Mouse (Mus musculus): ENCODE measurements around the gene Gm17490. TPM values are rescaled to one million over a fixed set of nuclear protein-coding genes. Genes with fewer than 3 reads are reported as not detected.

Gene Gm17490
- polyA plus RNA-seq, 1 experiment from 2014 or later = not detected

GRCm38 (mm10) chr2:11652780-11653179, 26.7 kb upstream of the Gm17490 start:
- Histone ChIP-seq H3K27ac (no peak overlapping the region), H3K9me3 (no peaks in the 10 kb centered on the region), H3K27me3 (ENCODE audit: insufficient read depth, poor library complexity, severe bottlenecking) (no peaks in the 10 kb centered on the region), H3K36me3 (no peaks in the 10 kb centered on the region), H3K4me1 (no peaks in the 10 kb centered on the region), H3K4me3 (no peak overlapping the region)
- no peak for DNase-seq (ENCODE audit: low spot score)
- WGBS = 43% methylated on average over 2 of the region's 2 CpGs

GRCm38 (mm10) chr2:11652196-11652595, 26.1 kb upstream of the Gm17490 start:
- H3K9me3 ChIP-seq = no peaks in the 10 kb centered on the region
- no peaks in the 10 kb centered on the region for H3K27me3 ChIP-seq (ENCODE audit: insufficient read depth, poor library complexity, severe bottlenecking)
- no peaks in the 10 kb centered on the region for H3K4me1 ChIP-seq
- H3K4me3 ChIP-seq = no peak overlapping the region
- 78% methylated on average over 3 of the region's 3 CpGs for WGBS
- H3K36me3 ChIP-seq = no peaks in the 10 kb centered on the region
- no peak for DNase-seq (ENCODE audit: low spot score)
- no peak overlapping the region for H3K27ac ChIP-seq

GRCm38 (mm10) chr2:11651476-11651875, 25.4 kb upstream of the Gm17490 start:
- DNase-seq (ENCODE audit: low spot score) = no peak
- Histone ChIP-seq H3K4me1 (no peaks in the 10 kb centered on the region), H3K4me3 (no peak overlapping the region), H3K27ac (no peak overlapping the region), H3K27me3 (ENCODE audit: insufficient read depth, poor library complexity, severe bottlenecking) (no peaks in the 10 kb centered on the region), H3K36me3 (no peaks in the 10 kb centered on the region), H3K9me3 (no peaks in the 10 kb centered on the region)
- 41% methylated on average over 3 of the region's 3 CpGs for WGBS

- Histone ChIP-seq H3K9me3 (no peaks in the 10 kb centered on the region), H3K36me3 (no peaks in the 10 kb centered on the region), H3K27me3 (ENCODE audit: insufficient read depth, poor library complexity, severe bottlenecking) (no peaks in the 10 kb centered on the region), H3K27ac (no peak overlapping the region), H3K4me3 (no peak overlapping the region), H3K4me1 (no peaks in the 10 kb centered on the region)
- WGBS = 76% methylated on average over 2 of the region's 2 CpGs
- no peak for DNase-seq (ENCODE audit: low spot score)
Measured at GRCm38 (mm10) chr2:11645297-11645696, 19.2 kb upstream of the Gm17490 start.

GRCm38 (mm10) chr2:11644057-11644456, 18.0 kb upstream of the Gm17490 start:
- 78% methylated on average over 1 of the region's 1 CpGs for WGBS
- no peaks in the 10 kb centered on the region for H3K9me3 ChIP-seq
- H3K27ac ChIP-seq = no peak overlapping the region
- no peaks in the 10 kb centered on the region for H3K4me1 ChIP-seq
- no peaks in the 10 kb centered on the region for H3K27me3 ChIP-seq (ENCODE audit: insufficient read depth, poor library complexity, severe bottlenecking)
- DNase-seq (ENCODE audit: low spot score) = no peak
- H3K36me3 ChIP-seq = no peaks in the 10 kb centered on the region
- H3K4me3 ChIP-seq = no peak overlapping the region

GRCm38 (mm10) chr2:11642451-11642941, 16.4 kb upstream of the Gm17490 start, which contains the start of gene Il2ra:
TSS of gene Il2ra (plus strand) at chr2:11642807.
- no peaks in the 10 kb centered on the region for H3K36me3 ChIP-seq
- DNase-seq (ENCODE audit: low spot score) = no peak
- no peak within 1 kb of the TSS for H3K4me3 ChIP-seq
- no peaks in the 10 kb centered on the region for H3K4me1 ChIP-seq
- no peak within 1 kb of the TSS for H3K27ac ChIP-seq
- no peaks in the 10 kb centered on the region for H3K27me3 ChIP-seq (ENCODE audit: insufficient read depth, poor library complexity, severe bottlenecking)
- no peaks in the 10 kb centered on the region for H3K9me3 ChIP-seq
- 87% methylated on average over 3 of the region's 3 CpGs for WGBS

GRCm38 (mm10) chr2:11637115-11637514, 11.1 kb upstream of the Gm17490 start:
- no peaks in the 10 kb centered on the region for H3K9me3 ChIP-seq
- DNase-seq (ENCODE audit: low spot score) = no peak
- H3K27ac ChIP-seq = no peak overlapping the region
- H3K36me3 ChIP-seq = no peaks in the 10 kb centered on the region
- no peak overlapping the region for H3K4me3 ChIP-seq
- WGBS = 52% methylated on average over 1 of the region's 1 CpGs
- H3K4me1 ChIP-seq = no peaks in the 10 kb centered on the region
- H3K27me3 ChIP-seq (ENCODE audit: insufficient read depth, poor library complexity, severe bottlenecking) = no peaks in the 10 kb centered on the region

- H3K27ac ChIP-seq = no peak overlapping the region
- peak; percentile 33 for DNase-seq (ENCODE audit: low spot score)
- WGBS = 70% methylated on average over 3 of the region's 3 CpGs
- H3K4me1 ChIP-seq = no peaks in the 10 kb centered on the region
- H3K4me3 ChIP-seq = no peak overlapping the region
- no peaks in the 10 kb centered on the region for H3K9me3 ChIP-seq
- no peaks in the 10 kb centered on the region for H3K36me3 ChIP-seq
- no peaks in the 10 kb centered on the region for H3K27me3 ChIP-seq (ENCODE audit: insufficient read depth, poor library complexity, severe bottlenecking)
Measured at GRCm38 (mm10) chr2:11636138-11636480, 10.0 kb upstream of the Gm17490 start.

- H3K4me3 ChIP-seq = no peak overlapping the region
- no peaks in the 10 kb centered on the region for H3K36me3 ChIP-seq
- no peaks in the 10 kb centered on the region for H3K4me1 ChIP-seq
- no peaks in the 10 kb centered on the region for H3K27me3 ChIP-seq (ENCODE audit: insufficient read depth, poor library complexity, severe bottlenecking)
- no peak for DNase-seq (ENCODE audit: low spot score)
- 94% methylated on average over 5 of the region's 5 CpGs for WGBS
- no peak overlapping the region for H3K27ac ChIP-seq
- no peaks in the 10 kb centered on the region for H3K9me3 ChIP-seq
Measured at GRCm38 (mm10) chr2:11635471-11636137, 9.5 kb upstream of the Gm17490 start.

GRCm38 (mm10) chr2:11635035-11635434, 9.0 kb upstream of the Gm17490 start:
- no peak for DNase-seq (ENCODE audit: low spot score)
- 76% methylated on average over 6 of the region's 6 CpGs for WGBS
- Histone ChIP-seq H3K27me3 (ENCODE audit: insufficient read depth, poor library complexity, severe bottlenecking) (no peaks in the 10 kb centered on the region), H3K9me3 (no peaks in the 10 kb centered on the region), H3K36me3 (no peaks in the 10 kb centered on the region), H3K4me1 (no peaks in the 10 kb centered on the region), H3K4me3 (no peak overlapping the region), H3K27ac (no peak overlapping the region)

- Histone ChIP-seq H3K4me1 (no peaks in the 10 kb centered on the region), H3K9me3 (no peaks in the 10 kb centered on the region), H3K4me3 (no peak overlapping the region), H3K27ac (no peak overlapping the region), H3K27me3 (ENCODE audit: insufficient read depth, poor library complexity, severe bottlenecking) (no peaks in the 10 kb centered on the region), H3K36me3 (no peaks in the 10 kb centered on the region)
- 81% methylated on average over 2 of the region's 2 CpGs for WGBS
- no peak for DNase-seq (ENCODE audit: low spot score)
Measured at GRCm38 (mm10) chr2:11623726-11624125, 2.3 kb downstream of the Gm17490 start.

GRCm38 (mm10) chr2:11623173-11623572, 2.9 kb downstream of the Gm17490 start:
- Histone ChIP-seq H3K27me3 (ENCODE audit: insufficient read depth, poor library complexity, severe bottlenecking) (no peaks in the 10 kb centered on the region), H3K36me3 (no peaks in the 10 kb centered on the region), H3K4me1 (no peaks in the 10 kb centered on the region), H3K9me3 (no peaks in the 10 kb centered on the region), H3K4me3 (no peak overlapping the region), H3K27ac (no peak overlapping the region)
- WGBS = 85% methylated on average over 8 of the region's 8 CpGs
- no peak for DNase-seq (ENCODE audit: low spot score)

- Histone ChIP-seq H3K36me3 (no peaks in the 10 kb centered on the region), H3K4me3 (no peak overlapping the region), H3K27me3 (ENCODE audit: insufficient read depth, poor library complexity, severe bottlenecking) (no peaks in the 10 kb centered on the region), H3K4me1 (no peaks in the 10 kb centered on the region), H3K27ac (no peak overlapping the region), H3K9me3 (no peaks in the 10 kb centered on the region)
- no peak for DNase-seq (ENCODE audit: low spot score)
- 77% methylated on average over 2 of the region's 2 CpGs for WGBS
Measured at GRCm38 (mm10) chr2:11619598-11619997, 6.5 kb downstream of the Gm17490 start.

- DNase-seq (ENCODE audit: low spot score) = no peak
- 84% methylated on average over 9 of the region's 9 CpGs for WGBS
- Histone ChIP-seq H3K4me1 (no peaks in the 10 kb centered on the region), H3K27ac (no peak overlapping the region), H3K27me3 (ENCODE audit: insufficient read depth, poor library complexity, severe bottlenecking) (no peaks in the 10 kb centered on the region), H3K9me3 (no peaks in the 10 kb centered on the region), H3K36me3 (no peaks in the 10 kb centered on the region), H3K4me3 (no peak overlapping the region)
Measured at GRCm38 (mm10) chr2:11616846-11617245, 9.2 kb downstream of the Gm17490 start.
